Mouse (Mus musculus) hindbrain, embryonic 11.5 days (tissue): Measurements from ENCODE around the gene Tmem136. TPM values are rescaled to one million over a fixed set of nuclear protein-coding genes. Genes with fewer than 3 reads are reported as not detected.
A peak's percentile ranks its signal among the peaks of the same experiment; 100 is the strongest.
"Not testable (repeated sequence)": the region's sequence is repeated elsewhere in the genome, so short reads cannot be mapped to it uniquely, and the experiment has no call there.

ENCODE experiments used
- ATAC-seq: fragments of 200-750 bp; cut with Nextera tagmentation; 2 replicates; pipeline ENCODE4 v1.8.0; 2017; ENCODE audit warnings: mild to moderate bottlenecking, moderate TSS enrichment, moderate library complexity; ENCODE audit not compliant: low FRiP score
- DNase-seq: peaks from one replicate; pipeline ENCODE4 v3.0.0-alpha.2; 2015; ENCODE audit warnings: low spot score
- H3K27ac ChIP-seq: fragments of 300-500 bp; sonication (generic); 2 replicates; pipeline ENCODE4 v1.5.1; 2014; ENCODE audit warnings: mild to moderate bottlenecking, low read depth, low read length
- H3K27me3 ChIP-seq: fragments of 300-500 bp; sonication (generic); 2 replicates; pipeline ENCODE4 v1.6.1; 2014; ENCODE audit warnings: mild to moderate bottlenecking, low read length, moderate library complexity, mixed read lengths; ENCODE audit not compliant: control insufficient read depth, insufficient read depth
- H3K36me3 ChIP-seq: fragments of 300-500 bp; sonication (generic); 2 replicates; pipeline ENCODE4 v1.6.1; 2014; ENCODE audit warnings: mild to moderate bottlenecking, low read length, moderate library complexity, mixed read lengths; ENCODE audit not compliant: control insufficient read depth, insufficient read depth
- H3K4me1 ChIP-seq: fragments of 300-500 bp; sonication (generic); replicated peaks from 2 replicates; pipeline ENCODE4 v1.6.1; 2014; ENCODE audit warnings: low read length, mixed read lengths; ENCODE audit not compliant: control insufficient read depth, insufficient read depth
- H3K4me2 ChIP-seq: fragments of 300-500 bp; sonication (generic); replicated peaks from 2 replicates; pipeline ENCODE4 v1.6.1; 2014; ENCODE audit warnings: mild to moderate bottlenecking, low read depth, low read length
- H3K4me3 ChIP-seq: fragments of 300-500 bp; sonication (generic); 2 replicates; pipeline ENCODE4 v1.5.1; 2014; ENCODE audit warnings: low read depth, low read length
- H3K9ac ChIP-seq: fragments of 300-500 bp; sonication (generic); 2 replicates; pipeline ENCODE4 v1.6.1; 2014; ENCODE audit warnings: low read depth, low read length
- H3K9me3 ChIP-seq: fragments of 300-500 bp; sonication (generic); 2 replicates; pipeline ENCODE4 v1.6.1; 2016; ENCODE audit warnings: low read length; ENCODE audit not compliant: control insufficient read depth
- WGBS: fragments of 180-500 bp; shearing (Covaris S2); extraction: QIAGEN DNeasy Blood & Tissue Kit; methylation state at CpG from one replicate; pipeline ENCODE4 v1.1.7; 2014; 5-methylcytosine and 5-hydroxymethylcytosine counted together
- polyA plus RNA-seq: library from polyadenylated mRNA; unstranded; fragments of >200 nt; fragmentation: Nextera tagmentation; extraction: Ambion mirVana; gene quantifications from 2 replicates; pipeline ENCODE4 v1.2.1, GENCODE M21; 2014

Gene Tmem136
- polyA plus RNA-seq, 1 experiment from 2014 or later = 19.2 TPM

DNA sequence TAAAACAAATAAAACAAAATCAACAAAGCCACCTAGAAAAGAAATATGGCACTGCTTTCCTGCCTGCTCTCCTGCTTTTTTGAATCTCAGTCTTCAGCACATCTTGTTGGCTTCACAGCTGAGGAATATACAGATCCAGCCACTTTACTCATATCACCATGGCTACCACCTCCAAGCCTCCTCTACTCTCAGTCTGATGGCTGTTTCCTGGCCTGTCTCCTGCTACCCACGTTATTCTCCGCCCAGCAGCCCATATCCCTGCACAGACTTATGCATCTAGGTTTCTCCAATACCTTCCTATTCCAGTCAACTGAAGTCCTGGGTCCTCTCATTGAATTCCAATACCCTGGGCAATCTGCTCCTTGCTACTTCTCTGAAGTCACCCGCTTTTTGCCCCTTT, 17.2 kb upstream of the Tmem136 start:
- no peak overlapping the region for H3K4me3 ChIP-seq
- ATAC-seq (no peak), DNase-seq (no peak)
- no peaks in the 10 kb centered on the region for H3K9me3 ChIP-seq
- 78% methylated on average over 3 of the region's 3 CpGs for WGBS
- H3K36me3 ChIP-seq = no peaks in the 10 kb centered on the region
- no peak overlapping the region for H3K27ac ChIP-seq
- no peaks in the 10 kb centered on the region for H3K4me1 ChIP-seq
- H3K27me3 ChIP-seq = no peaks in the 10 kb centered on the region
- H3K9ac ChIP-seq = no peak overlapping the region
- no peak overlapping the region for H3K4me2 ChIP-seq

DNA sequence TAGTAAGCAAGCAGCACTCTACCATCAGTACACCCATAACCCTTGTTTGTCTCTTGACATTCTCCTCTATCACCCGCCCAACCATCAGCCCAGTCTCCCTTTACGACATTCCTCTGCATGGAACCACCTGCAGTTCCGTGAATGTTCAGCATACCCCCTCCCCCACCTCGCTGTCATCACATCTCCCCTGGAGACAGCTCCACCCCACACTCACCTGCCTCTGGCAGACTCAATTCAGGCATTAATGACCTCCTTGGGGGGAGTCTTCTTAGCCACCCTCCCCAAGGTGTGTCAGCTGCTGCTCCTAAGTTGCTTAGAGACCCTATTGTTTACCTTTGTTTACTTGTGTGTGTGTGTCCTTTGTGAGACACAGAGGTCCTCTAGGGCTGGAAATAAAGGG, 16.0 kb upstream of the Tmem136 start:
- Histone ChIP-seq H3K27me3 (no peaks in the 10 kb centered on the region), H3K4me2 (no peak overlapping the region), H3K4me1 (no peaks in the 10 kb centered on the region), H3K27ac (no peak overlapping the region), H3K9ac (no peak overlapping the region), H3K36me3 (no peaks in the 10 kb centered on the region), H3K9me3 (no peaks in the 10 kb centered on the region), H3K4me3 (no peak overlapping the region)
- no peak for ATAC-seq
- WGBS = 33% methylated on average over 4 of the region's 4 CpGs
- DNase-seq = no peak

DNA sequence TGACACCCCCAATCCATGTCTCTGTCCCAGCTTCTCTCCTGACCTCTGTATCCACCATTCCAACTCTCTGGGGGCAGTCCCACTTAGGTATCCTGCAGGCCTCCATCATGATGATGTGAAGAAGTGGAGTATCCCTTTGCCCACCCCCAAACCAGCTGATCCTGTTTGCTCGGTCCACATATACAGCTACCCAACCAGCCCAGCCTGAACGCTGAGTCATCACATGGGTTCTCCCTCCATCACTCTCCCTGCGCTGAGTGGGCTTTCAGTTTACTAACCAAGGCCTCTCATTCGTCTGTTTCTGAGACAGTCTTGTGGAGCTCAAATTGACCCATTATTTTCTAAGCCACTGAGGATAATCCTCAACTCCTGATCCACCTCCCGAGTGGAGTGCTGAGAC, 15.6 kb upstream of the Tmem136 start:
- Histone ChIP-seq H3K9ac (no peak overlapping the region), H3K36me3 (no peaks in the 10 kb centered on the region), H3K27ac (no peak overlapping the region), H3K9me3 (no peaks in the 10 kb centered on the region), H3K4me3 (no peak overlapping the region), H3K4me2 (no peak overlapping the region), H3K4me1 (no peaks in the 10 kb centered on the region), H3K27me3 (no peaks in the 10 kb centered on the region)
- 77% methylated on average over 5 of the region's 5 CpGs for WGBS
- DNase-seq = no peak
- no peak for ATAC-seq

DNA sequence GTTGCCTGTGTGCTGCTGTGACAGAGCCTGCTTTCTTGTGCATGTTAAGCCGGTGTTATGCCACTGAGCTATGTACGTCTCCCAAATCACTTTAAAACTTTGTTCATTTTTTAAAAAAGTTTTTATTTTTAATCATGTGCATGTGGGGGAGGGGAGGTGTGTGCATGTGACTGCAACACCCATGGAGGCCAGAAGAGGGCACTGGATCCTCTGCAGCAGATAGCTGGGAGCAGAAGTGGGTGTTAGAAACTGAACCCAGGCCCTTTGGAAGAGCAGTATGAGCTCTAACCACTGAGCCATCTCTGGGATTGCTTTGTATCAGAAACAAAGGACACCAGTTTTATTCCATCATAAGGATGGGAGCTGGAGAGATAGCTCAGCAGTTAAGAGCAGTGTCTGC, 14.3 kb upstream of the Tmem136 start:
- H3K4me2 ChIP-seq = no peak overlapping the region
- 91% methylated on average over 2 of the region's 2 CpGs for WGBS
- ATAC-seq = no peak

DNA sequence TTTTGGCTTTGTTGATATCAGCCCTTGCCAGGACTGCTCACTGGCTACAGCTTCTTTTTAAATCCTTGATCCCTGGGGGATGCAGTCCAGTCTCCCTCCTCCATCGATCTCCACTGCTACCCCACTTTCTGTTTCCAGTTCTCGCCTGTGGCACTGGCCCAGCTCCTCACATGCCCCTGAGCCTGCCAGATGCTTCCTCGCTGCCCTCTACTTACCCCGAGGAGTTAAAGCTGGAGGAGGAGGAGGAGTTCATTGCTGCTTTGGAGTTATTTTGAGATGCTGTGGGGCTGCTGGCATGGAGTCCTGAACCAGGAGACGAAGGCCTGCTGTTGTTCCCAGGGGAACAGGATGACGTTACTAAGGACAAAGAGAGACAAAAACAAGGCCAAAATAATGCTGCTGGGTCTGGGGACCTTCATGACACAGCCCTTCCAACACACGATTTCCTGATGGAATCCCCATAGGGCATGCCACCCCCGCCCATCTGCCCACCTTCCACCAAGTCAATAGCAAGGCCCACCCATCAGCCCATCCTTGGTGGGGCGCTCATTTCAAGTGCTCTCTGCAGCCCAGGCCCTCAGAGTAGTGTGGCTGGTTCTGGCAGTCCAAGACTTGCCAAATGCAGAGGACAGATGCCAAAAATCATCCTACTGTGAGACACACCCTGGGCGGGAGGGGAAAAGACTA, 10.9 kb upstream of the Tmem136 start:
- ATAC-seq = no peak
- H3K4me1 ChIP-seq = no peaks in the 10 kb centered on the region
- H3K9ac ChIP-seq = no peak overlapping the region
- 75% methylated on average over 10 of the region's 10 CpGs for WGBS
- H3K27ac ChIP-seq = no peak overlapping the region
- no peak overlapping the region for H3K4me2 ChIP-seq
- no peak overlapping the region for H3K4me3 ChIP-seq
- H3K36me3 ChIP-seq = no peaks in the 10 kb centered on the region
- H3K27me3 ChIP-seq = no peaks in the 10 kb centered on the region
- DNase-seq = no peak
- H3K9me3 ChIP-seq = no peaks in the 10 kb centered on the region

More for the DNA sequence above, 14.3 kb upstream of the Tmem136 start:
- DNase-seq = no peak
- Histone ChIP-seq H3K36me3 (no peaks in the 10 kb centered on the region), H3K27ac (no peak overlapping the region), H3K4me3 (no peak overlapping the region), H3K9ac (no peak overlapping the region), H3K9me3 (no peaks in the 10 kb centered on the region), H3K4me1 (no peaks in the 10 kb centered on the region), H3K27me3 (no peaks in the 10 kb centered on the region)

DNA sequence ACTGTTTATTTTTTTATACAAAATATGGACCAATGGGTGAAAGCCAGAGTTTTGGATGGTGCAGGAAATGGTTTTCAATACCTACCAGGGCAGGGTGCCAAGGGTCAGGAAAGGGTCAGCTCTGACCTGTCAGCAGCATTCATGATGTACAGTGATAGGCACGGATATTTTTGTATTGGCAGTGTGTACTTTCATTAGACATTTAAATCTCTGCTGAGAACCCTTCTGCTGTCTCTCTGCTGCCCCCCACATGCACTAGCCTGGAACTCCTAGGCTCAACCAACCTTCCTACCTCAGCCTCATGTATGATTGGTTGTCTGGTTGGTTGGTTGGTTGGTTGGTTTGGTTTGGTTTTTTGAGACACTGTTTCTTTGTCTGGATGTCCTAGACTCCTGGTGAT, 6.0 kb upstream of the Tmem136 start:
- no peak overlapping the region for H3K4me2 ChIP-seq
- ATAC-seq = no peak
- H3K4me3 ChIP-seq = no peak overlapping the region
- H3K27me3 ChIP-seq = no peaks in the 10 kb centered on the region
- no peaks in the 10 kb centered on the region for H3K9me3 ChIP-seq
- no peak overlapping the region for H3K27ac ChIP-seq
- H3K9ac ChIP-seq = no peak overlapping the region
- 31% methylated on average over 1 of the region's 1 CpGs for WGBS
- H3K36me3 ChIP-seq = no peaks in the 10 kb centered on the region
- no peak for DNase-seq
- no peaks in the 10 kb centered on the region for H3K4me1 ChIP-seq

DNA sequence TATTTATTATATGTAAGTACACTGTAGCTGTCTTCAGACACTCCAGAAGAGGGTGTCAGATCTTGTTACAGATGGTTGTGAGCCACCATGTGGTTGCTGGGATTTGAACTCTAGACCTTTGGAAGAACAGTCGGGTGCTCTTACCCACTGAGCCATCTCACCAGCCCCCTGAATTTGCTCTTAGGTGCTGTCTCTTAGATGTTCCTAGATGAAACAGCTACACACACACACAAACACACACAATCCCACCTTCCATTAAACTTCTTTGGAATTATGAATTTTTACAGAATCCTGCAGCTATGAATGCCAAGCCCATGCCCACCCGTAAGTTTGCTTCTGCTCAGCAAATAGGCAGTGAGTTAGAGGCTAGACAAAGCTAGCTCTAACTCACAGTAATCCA, 5.6 kb upstream of the Tmem136 start:
- H3K9ac ChIP-seq, H3K4me1 ChIP-seq, H3K36me3 ChIP-seq, H3K4me2 ChIP-seq, H3K27me3 ChIP-seq, ATAC-seq, H3K4me3 ChIP-seq, H3K9me3 ChIP-seq, DNase-seq, H3K27ac ChIP-seq: not testable (repeated sequence)
- WGBS = 93% methylated on average over 2 of the region's 2 CpGs

DNA sequence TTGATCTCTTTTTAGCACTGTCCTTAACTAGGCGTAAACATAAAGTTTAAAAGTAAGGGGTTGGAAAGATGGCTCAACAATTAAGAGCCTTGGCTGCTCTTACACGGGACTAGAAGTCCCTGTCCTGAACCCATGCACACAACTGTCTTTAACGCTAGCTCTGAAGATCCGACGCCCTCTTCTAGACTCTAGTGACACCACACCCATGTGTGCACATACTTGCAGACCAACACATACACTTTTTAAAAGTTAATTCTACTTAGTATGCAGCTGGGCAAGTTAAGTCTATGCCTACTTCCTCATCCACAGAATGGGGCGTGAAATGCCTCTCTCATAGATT, 597 bp upstream of the Tmem136 start:
- DNase-seq (no peak), ATAC-seq (no peak)
- no peaks in the 10 kb centered on the region for H3K9me3 ChIP-seq
- no peaks in the 10 kb centered on the region for H3K36me3 ChIP-seq
- no peaks in the 10 kb centered on the region; the same call in 1 of the 2 replicates for H3K4me1 ChIP-seq
- no peak overlapping the region for H3K4me2 ChIP-seq
- 89% methylated on average over 6 of the region's 6 CpGs for WGBS
- H3K4me3 ChIP-seq = no peak overlapping the region
- H3K9ac ChIP-seq = no peak overlapping the region
- no peaks in the 10 kb centered on the region for H3K27me3 ChIP-seq
- no peak overlapping the region for H3K27ac ChIP-seq

DNA sequence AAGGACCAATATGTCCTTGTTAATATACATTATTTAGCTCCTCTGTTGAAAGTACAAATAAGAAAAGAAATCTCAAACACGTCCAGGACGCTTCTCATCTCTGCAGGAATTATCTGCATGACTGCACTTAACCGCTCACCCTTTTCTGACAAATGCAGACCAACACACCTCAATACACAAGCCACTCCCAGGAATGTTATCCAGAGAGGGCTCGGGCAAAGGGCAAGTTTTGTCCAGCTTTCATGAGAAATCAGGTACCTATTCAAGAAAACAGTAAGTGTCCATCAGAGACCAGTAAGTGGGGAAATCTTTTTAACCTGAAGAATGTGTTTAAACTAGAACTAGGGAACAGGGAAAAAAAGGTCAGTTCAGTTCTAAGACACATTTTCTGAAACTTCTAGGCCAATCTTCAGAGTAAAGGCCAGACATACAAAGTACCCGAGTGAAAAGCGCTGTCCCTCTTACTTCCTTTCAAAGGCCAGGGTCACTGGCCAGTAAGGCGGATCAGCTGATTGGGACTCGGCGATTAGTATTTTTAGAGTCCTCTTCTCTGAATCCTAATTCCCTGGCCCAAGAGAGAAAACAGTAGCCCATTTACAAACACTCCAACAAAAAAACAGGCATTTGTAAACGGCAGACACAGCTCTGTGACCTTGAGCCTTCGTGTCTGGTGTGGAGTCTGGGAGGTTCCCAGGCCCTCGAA, 788 bp downstream of the Tmem136 start:
- 20% methylated on average over 12 of the region's 12 CpGs for WGBS
- Histone ChIP-seq H3K36me3 (no peaks in the 10 kb centered on the region), H3K4me1 (no peaks in the 10 kb centered on the region; the same call in 1 of the 2 replicates), H3K9ac (peak overlapping the region; percentile 90), H3K4me3 (peak overlapping the region; percentile 69), H3K9me3 (no peaks in the 10 kb centered on the region), H3K27ac (no peak overlapping the region), H3K4me2 (peak overlapping the region; percentile 80), H3K27me3 (no peaks in the 10 kb centered on the region)
- no peak for DNase-seq
- ATAC-seq = no peak
